Mouse (Mus musculus) neural tube, embryonic 14.5 days (tissue): ENCODE data around the gene Bcl2l11. TPM values are rescaled to one million over a fixed set of nuclear protein-coding genes. Genes with fewer than 3 reads are reported as not detected.

Experiments
- ATAC-seq: fragments of 200-750 bp; cut with Nextera tagmentation; 2 replicates; pipeline ENCODE4 v1.8.0; 2017; ENCODE audit warnings: low read depth, mild to moderate bottlenecking, moderate TSS enrichment, moderate library complexity
- H3K27ac ChIP-seq: fragments of 300-500 bp; sonication (generic); 2 replicates; pipeline ENCODE4 v1.5.1; 2014; ENCODE audit warnings: low read depth, mild to moderate bottlenecking, control low read depth, low read length, moderate library complexity, mixed read lengths
- H3K27me3 ChIP-seq: fragments of 300-500 bp; sonication (generic); 2 replicates; pipeline ENCODE4 v1.6.1; 2014; ENCODE audit warnings: low read length; ENCODE audit not compliant: control insufficient read depth, insufficient read depth
- H3K36me3 ChIP-seq: fragments of 300-500 bp; sonication (generic); 2 replicates; pipeline ENCODE4 v1.6.1; 2014; ENCODE audit warnings: low read length, mixed read lengths; ENCODE audit not compliant: control insufficient read depth, insufficient read depth
- H3K4me1 ChIP-seq: fragments of 300-500 bp; sonication (generic); 2 replicates; pipeline ENCODE4 v1.6.1; 2014; ENCODE audit warnings: low read length; ENCODE audit not compliant: control insufficient read depth, insufficient read depth
- H3K4me2 ChIP-seq: fragments of 300-500 bp; sonication (generic); 2 replicates; pipeline ENCODE4 v1.6.1; 2014; ENCODE audit warnings: mild to moderate bottlenecking, low read depth, low read length, control low read depth
- H3K4me3 ChIP-seq: fragments of 300-500 bp; sonication (generic); 2 replicates; pipeline ENCODE4 v1.5.1; 2014; ENCODE audit warnings: low read depth, low read length, control low read depth, mixed read lengths
- H3K9ac ChIP-seq: fragments of 300-500 bp; sonication (generic); replicated peaks from 2 replicates; pipeline ENCODE4 v1.6.1; 2014; ENCODE audit warnings: low read depth, mild to moderate bottlenecking, control low read depth, low read length, mixed read lengths
- H3K9me3 ChIP-seq: fragments of 300-500 bp; sonication (generic); 2 replicates; pipeline ENCODE4 v1.6.1; 2016; ENCODE audit warnings: low read length; ENCODE audit not compliant: control insufficient read depth
- WGBS: fragments of 180-500 bp; shearing (Covaris S2); extraction: QIAGEN DNeasy Blood & Tissue Kit; methylation state at CpG from one replicate; pipeline ENCODE4 v1.1.7; 2014; 5-methylcytosine and 5-hydroxymethylcytosine counted together
- polyA plus RNA-seq: library from polyadenylated mRNA; unstranded; fragments of >200 nt; fragmentation: Nextera tagmentation; extraction: Ambion mirVana; gene quantifications from 2 replicates; pipeline ENCODE4 v1.2.1, GENCODE M21; 2014

Gene Bcl2l11
- 11.5 and 14.0 TPM in 2 replicates for polyA plus RNA-seq

DNA sequence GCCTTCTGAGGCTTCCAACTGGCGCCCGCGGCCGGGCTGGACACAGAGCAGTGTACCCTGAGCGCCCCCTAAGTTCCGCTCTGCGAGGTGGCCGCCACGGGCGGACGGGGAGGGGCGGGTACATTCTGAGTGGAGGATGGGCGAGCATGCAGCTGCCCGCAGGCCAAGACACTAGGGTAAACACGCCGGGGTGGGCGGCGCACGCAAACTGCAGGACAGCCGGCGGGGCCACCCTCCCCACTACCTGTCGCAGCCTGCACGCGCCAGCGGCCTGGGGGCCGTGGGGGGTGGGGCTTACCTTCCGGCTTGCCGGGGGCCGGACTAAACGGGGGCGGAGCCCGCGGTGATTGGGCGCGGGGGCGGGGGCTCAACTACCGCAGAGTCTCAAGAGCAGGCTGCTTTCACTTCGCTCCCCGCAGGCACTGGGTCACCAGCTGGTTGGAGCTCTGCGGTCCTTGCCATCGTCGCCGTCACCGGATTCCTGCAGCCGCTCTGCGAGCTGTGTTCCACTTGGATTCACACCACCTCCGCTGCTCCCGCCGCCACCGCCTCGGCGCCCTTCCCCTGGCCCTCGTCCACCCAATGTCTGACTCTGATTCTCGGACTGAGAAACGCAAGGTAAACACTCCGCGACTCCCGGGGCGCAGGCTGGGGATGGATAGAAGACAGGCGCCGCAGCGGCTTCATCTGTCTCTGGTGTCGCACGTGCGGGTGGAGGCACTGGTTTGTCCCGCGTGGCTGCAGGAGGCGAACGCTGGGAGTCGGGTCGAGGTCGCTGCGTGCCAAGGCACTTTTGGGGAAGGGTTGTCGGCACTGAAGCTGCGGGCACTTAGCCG is at the start of gene Bcl2l11:
Gene Bcl2l11, plus strand, starts transcription at position 404 of the 836 bp plus-strand sequence.
- Histone ChIP-seq H3K9me3 (no peaks in the 10 kb centered on the region), H3K27me3 (peaks cover 13% of the 10 kb centered on the region), H3K36me3 (no peaks in the 10 kb centered on the region), H3K4me2 (peak within 1 kb of the TSS; percentile 99), H3K4me3 (peak within 1 kb of the TSS; percentile 60), H3K4me1 (peaks cover 22% of the 10 kb centered on the region), H3K27ac (peak within 1 kb of the TSS; percentile 23; the same call in 1 of the 2 replicates), H3K9ac (peak within 1 kb of the TSS; percentile 49)
- peak; percentile 85 for ATAC-seq
- WGBS: under 1% methylated on average over 74 of the region's 76 CpGs

DNA sequence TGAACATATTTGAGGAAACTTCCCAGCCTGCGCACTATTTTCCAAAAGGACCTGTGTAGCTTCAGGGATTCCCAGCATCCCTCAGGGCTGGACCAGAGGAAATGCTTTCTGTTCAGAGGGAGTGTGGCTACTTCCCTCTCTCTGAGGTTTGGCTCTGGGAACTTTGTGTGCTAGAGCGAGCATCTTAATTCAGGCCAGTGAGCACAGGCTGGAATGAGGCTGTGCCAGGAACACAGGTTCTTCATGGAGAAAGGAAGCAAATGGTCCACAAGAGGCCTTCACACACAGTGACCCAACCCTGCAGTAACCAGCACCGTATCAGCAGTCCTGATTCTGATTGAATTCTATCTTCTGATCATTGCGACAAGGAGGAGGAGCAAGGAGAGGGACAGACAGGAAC is 48.9 kb upstream of the Bcl2l11 start:
- no peak for ATAC-seq
- 82% methylated on average over 4 of the region's 4 CpGs for WGBS
- H3K4me1 ChIP-seq: no peaks in the 10 kb centered on the region
- H3K4me3 ChIP-seq: no peak overlapping the region
- no peaks in the 10 kb centered on the region for H3K36me3 ChIP-seq
- H3K9ac ChIP-seq: no peak overlapping the region
- no peak overlapping the region for H3K27ac ChIP-seq
- no peaks in the 10 kb centered on the region for H3K27me3 ChIP-seq
- H3K4me2 ChIP-seq: no peak overlapping the region
- H3K9me3 ChIP-seq: no peaks in the 10 kb centered on the region

DNA sequence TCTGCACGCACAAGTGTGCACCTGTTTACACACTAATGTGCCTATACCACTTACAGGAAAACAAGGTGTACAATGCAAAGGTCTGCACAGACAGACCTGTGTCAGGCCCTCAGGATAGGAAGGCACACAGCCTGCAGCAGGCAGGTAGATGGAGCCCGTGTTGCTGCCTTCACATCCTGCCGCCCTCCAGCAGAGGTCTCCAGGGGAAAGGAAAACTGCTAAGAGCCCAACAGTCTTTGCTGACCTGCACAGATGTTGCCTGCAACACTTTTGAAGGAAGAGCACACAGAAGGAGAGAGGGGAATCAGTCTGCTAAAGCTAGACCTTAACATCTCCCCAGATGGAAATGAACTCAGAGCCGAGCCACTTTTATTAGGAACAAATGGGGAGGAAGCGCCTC is 47.0 kb upstream of the Bcl2l11 start:
- peak overlapping the region; percentile 17; the same call in 1 of the 2 replicates for H3K4me2 ChIP-seq
- H3K36me3 ChIP-seq: no peaks in the 10 kb centered on the region
- WGBS: 40% methylated on average over 5 of the region's 5 CpGs
- no peak overlapping the region for H3K9ac ChIP-seq
- H3K27me3 ChIP-seq: no peaks in the 10 kb centered on the region
- H3K27ac ChIP-seq: no peak overlapping the region
- no peak overlapping the region for H3K4me3 ChIP-seq
- H3K4me1 ChIP-seq: no peaks in the 10 kb centered on the region
- ATAC-seq: peak; percentile 24; the same call in 1 of the 2 replicates
- H3K9me3 ChIP-seq: no peaks in the 10 kb centered on the region

DNA sequence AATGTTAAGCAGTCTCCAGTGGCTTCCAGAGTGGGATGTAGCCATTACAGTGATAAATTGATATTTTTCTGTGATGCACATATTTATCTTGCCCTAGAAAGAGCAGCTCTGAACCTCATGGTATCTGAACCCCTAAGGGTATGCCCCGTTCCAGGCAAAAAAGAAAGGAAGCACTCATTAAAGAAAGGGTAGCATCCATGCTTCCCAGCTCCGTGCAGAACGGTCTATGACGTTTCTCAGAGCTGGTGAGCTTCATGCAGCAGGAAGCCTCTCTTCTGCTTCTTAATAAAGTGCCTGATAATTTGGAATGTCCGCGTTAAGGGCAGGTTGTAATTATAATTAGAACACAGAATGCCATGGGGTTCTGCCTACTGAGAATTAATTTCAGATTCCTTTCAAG is 46.5 kb upstream of the Bcl2l11 start:
- 42% methylated on average over 6 of the region's 6 CpGs for WGBS
- no peaks in the 10 kb centered on the region for H3K36me3 ChIP-seq
- peak overlapping the region; percentile 34; the same call in 1 of the 2 replicates for H3K27ac ChIP-seq
- no peaks in the 10 kb centered on the region for H3K9me3 ChIP-seq
- ATAC-seq: peak; percentile 46
- H3K9ac ChIP-seq: 0 out of 2 replicates have a peak overlapping the region, but pooled peaks have one; percentile 11
- H3K4me1 ChIP-seq: no peaks in the 10 kb centered on the region
- H3K27me3 ChIP-seq: no peaks in the 10 kb centered on the region
- H3K4me3 ChIP-seq: no peak overlapping the region
- peak overlapping the region; percentile 17; the same call in 1 of the 2 replicates for H3K4me2 ChIP-seq

DNA sequence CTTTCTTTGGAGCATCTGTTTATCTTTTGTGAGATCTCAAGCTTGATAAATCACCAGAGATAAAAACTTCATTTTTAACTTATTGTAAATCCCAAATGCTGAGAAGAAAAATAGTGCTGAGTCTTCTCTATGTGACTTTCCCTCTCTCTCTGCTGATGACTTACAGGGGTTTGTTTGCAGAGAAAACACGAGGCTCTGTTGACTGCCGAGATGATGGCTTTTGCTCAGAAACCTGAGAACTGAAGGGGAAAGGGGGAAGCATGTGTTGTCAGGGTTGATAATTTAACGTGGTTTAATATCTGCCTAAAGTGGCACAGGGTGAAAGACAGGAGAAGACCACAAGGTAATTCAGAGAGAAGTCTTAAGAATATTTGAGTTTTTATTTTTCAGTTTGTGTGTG is 42.0 kb upstream of the Bcl2l11 start:
- no peak overlapping the region for H3K27ac ChIP-seq
- ATAC-seq: no peak
- no peak overlapping the region for H3K4me2 ChIP-seq
- H3K4me3 ChIP-seq: no peak overlapping the region
- H3K9ac ChIP-seq: no peak overlapping the region
- no peaks in the 10 kb centered on the region for H3K27me3 ChIP-seq
- H3K4me1 ChIP-seq: no peaks in the 10 kb centered on the region
- 52% methylated on average over 3 of the region's 3 CpGs for WGBS
- H3K9me3 ChIP-seq: no peaks in the 10 kb centered on the region
- no peaks in the 10 kb centered on the region for H3K36me3 ChIP-seq

DNA sequence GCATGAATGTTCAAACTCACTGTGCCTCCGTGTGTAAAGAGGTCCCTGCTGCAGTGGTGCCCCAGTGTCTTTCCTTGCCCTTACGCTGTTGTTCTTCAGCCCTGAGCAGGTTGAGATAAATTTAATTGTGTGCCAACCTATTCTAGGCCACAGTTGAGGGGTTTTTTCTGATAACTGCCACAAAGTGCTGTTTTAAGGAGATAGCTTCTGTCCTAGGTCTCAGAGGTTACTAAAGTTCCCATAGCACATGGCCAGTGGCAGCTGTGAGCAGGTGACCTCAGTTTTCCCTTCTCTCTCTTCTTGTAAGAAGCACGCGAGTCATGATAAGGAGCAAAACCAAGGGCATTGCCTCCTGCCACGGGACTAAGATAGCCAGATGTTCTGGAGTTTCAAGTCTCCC is 41.2 kb upstream of the Bcl2l11 start:
- Histone ChIP-seq H3K27me3 (no peaks in the 10 kb centered on the region), H3K9ac (no peak overlapping the region), H3K4me3 (no peak overlapping the region), H3K4me2 (no peak overlapping the region), H3K36me3 (no peaks in the 10 kb centered on the region), H3K4me1 (no peaks in the 10 kb centered on the region), H3K9me3 (no peaks in the 10 kb centered on the region), H3K27ac (no peak overlapping the region)
- ATAC-seq: no peak
- WGBS: 82% methylated on average over 5 of the region's 5 CpGs

DNA sequence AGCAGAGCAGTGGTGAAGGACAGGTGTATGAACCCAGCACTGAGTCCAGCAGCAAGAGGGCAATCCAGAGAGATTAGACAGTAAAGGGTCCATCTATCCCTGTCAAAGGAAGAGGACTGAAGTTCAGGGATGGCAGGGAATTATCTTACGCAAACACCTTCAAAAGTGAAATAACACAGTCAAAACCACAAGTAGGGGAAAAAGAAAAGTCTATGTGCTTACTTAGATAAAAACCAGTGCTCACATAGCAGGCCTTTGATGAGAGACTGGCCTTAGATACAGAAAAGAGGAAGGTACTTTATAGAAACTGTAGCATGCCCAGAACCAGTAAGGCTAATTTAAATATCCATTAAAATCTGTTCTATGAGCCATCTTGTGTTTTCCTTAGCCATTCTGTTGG is 40.4 kb upstream of the Bcl2l11 start:
- no peak overlapping the region for H3K27ac ChIP-seq
- H3K36me3 ChIP-seq: no peaks in the 10 kb centered on the region
- WGBS: 97% methylated on average over 1 of the region's 1 CpGs
- no peak overlapping the region for H3K4me3 ChIP-seq
- no peak overlapping the region for H3K9ac ChIP-seq
- no peaks in the 10 kb centered on the region for H3K27me3 ChIP-seq
- no peak overlapping the region for H3K4me2 ChIP-seq
- H3K9me3 ChIP-seq: no peaks in the 10 kb centered on the region
- no peak for ATAC-seq
- no peaks in the 10 kb centered on the region for H3K4me1 ChIP-seq

DNA sequence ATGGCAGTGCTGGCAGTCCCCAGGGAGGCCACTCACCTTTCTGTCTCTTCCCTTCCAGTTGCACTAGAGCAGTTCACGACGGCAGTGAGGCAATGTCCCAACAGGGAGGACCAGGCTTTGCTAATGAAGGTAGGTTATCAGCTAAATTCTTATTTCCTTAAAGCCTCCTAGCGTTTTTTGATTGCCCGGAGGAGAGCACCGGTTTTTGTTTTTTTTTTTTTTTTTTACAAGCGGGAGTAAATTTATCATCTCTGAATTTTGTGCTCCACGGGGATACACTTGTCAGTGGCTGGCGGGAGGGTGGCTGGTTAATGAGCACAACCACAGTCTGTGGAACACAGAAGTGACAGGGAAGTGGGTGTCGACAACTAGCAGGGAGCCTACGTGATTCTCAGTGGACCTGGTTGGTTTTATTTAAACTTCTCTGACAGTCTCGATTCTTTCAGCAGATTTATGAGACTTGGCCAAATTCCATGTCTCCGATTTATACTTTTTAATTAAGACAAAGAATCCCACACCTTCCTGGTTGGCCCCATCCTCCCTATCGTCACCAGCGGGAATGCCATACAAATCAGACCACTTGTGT is 39.4 kb upstream of the Bcl2l11 start:
- Histone ChIP-seq H3K9me3 (no peaks in the 10 kb centered on the region), H3K4me1 (no peaks in the 10 kb centered on the region), H3K27ac (no peak overlapping the region), H3K27me3 (no peaks in the 10 kb centered on the region), H3K36me3 (no peaks in the 10 kb centered on the region), H3K4me3 (no peak overlapping the region), H3K4me2 (no peak overlapping the region), H3K9ac (no peak overlapping the region)
- 52% methylated on average over 14 of the region's 14 CpGs for WGBS
- no peak for ATAC-seq

DNA sequence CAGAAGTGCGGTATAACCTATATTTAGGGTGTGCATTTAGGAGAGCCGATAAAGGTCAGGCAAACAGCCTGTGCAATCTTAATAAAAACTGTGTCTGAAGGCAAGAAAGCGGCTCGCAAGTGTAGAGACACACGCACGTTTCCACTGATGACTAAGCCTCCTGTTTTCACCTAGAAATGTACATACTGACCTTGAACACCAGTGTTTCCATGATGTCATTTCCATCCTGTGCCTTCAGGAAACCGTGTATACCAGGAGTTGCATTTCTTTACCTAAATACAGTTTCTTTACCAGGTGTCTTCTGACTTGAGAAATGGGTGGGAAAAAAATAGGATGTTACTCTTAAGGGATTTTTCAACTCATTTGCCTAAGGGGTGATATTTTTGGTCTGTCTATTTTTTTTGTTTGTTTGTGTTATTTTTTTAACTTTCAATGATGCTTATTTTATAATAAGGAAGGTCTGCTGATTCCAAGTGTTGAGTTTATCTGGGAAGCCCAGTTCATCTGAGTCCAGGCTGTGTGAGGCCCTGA is 38.8 kb upstream of the Bcl2l11 start:
- no peak overlapping the region for H3K27ac ChIP-seq
- no peak overlapping the region for H3K4me3 ChIP-seq
- no peaks in the 10 kb centered on the region for H3K9me3 ChIP-seq
- H3K9ac ChIP-seq: no peak overlapping the region
- no peak for ATAC-seq
- no peaks in the 10 kb centered on the region for H3K27me3 ChIP-seq
- WGBS: 83% methylated on average over 7 of the region's 7 CpGs
- no peaks in the 10 kb centered on the region for H3K36me3 ChIP-seq
- no peak overlapping the region for H3K4me2 ChIP-seq
- no peaks in the 10 kb centered on the region for H3K4me1 ChIP-seq
